Mouse (Mus musculus) kidney, adult 2 months (tissue): Measurements from ENCODE around the gene Pcyox1.

Source experiments
- CTCF ChIP-seq: fragments of 200-500 bp; conservative IDR thresholded peaks from 2 replicates; pipeline ENCODE4 v1.5.1; 2011; ENCODE audit warnings: low read depth, mild to moderate bottlenecking, control low read depth, low read length, moderate library complexity, mixed read lengths; ENCODE audit not compliant: insufficient read depth, insufficient read length
- POLR2A ChIP-seq: fragments of 200-500 bp; IDR thresholded peaks from one replicate; pipeline ENCODE4 v1.6.1; 2011; ENCODE audit warnings: low read depth, low read length, control low read depth

DNA sequence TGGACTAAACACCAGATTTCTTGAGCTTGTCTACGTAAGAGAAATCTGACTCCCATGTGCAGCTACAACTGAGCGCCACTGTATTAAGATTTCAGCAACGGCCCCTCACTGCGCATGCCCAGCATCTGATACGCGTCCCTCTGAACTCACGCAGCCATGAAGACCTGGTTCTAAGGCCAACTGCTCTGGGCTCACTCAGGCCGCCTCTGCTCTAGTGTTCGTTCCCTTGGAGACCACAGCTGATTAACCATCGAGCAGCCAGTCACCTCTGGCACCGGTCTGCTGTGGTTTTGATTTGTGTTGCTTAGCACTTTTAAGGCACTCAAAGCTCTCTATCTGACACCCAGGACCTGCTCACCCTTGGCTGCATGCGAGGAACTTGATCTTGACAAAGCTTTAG lies 9.6 kb downstream of the Pcyox1 start:
- TF ChIP-seq POLR2A (no peak), CTCF (no peak)
